Mouse (Mus musculus): ENCODE data around the gene Tarbp2. TPM values are rescaled to one million over a fixed set of nuclear protein-coding genes. Genes with fewer than 3 reads are reported as not detected.

Gene Tarbp2
- 145 and 154 TPM in 2 replicates for polyA plus RNA-seq (2012; rRNA removed)

GRCm38 (mm10) chr15:102517976-102518858 is at the start of gene Tarbp2:
Gene Tarbp2, plus strand, starts transcription at chr15:102518192.

GRCm38 (mm10) chr15:102470183-102470604 is 47.8 kb upstream of the Tarbp2 start, which contains the start of gene Pcbp2:
Gene Pcbp2, plus strand, starts transcription at chr15:102470539.

GRCm38 (mm10) chr15:102503447-102503846 is 14.5 kb upstream of the Tarbp2 start, which contains the start of gene Gm10337:
Gene Gm10337, plus strand, starts transcription at chr15:102503722.

GRCm38 (mm10) chr15:102516728-102517404 is 1.1 kb upstream of the Tarbp2 start, which contains the start of gene Map3k12:
Gene Map3k12, minus strand, starts transcription at chr15:102517064.

GRCm38 (mm10) chr15:102524892-102525485 is 7.0 kb downstream of the Tarbp2 start, which contains the start of gene Npff:
Gene Npff, minus strand, starts transcription at chr15:102524942.

Other genes starting within 250 kb of the Tarbp2 start
- 0.08 and 0.23 TPM in 2 replicates for gene Gm9918, start 247.6 kb upstream of the Tarbp2 start, polyA plus RNA-seq (2012; rRNA removed)
- gene Mfsd5, start 238.7 kb upstream of the Tarbp2 start, polyA plus RNA-seq (2012; rRNA removed), result 41.0 and 41.5 TPM in 2 replicates
- gene Espl1, start 221.9 kb upstream of the Tarbp2 start, polyA plus RNA-seq (2012; rRNA removed), result 6.2 and 6.7 TPM in 2 replicates
- gene Pfdn5, start 192.1 kb upstream of the Tarbp2 start, polyA plus RNA-seq (2012; rRNA removed), result 404 and 434 TPM in 2 replicates
- 96.6 and 99.5 TPM in 2 replicates for gene Myg1, start 186.5 kb upstream of the Tarbp2 start, polyA plus RNA-seq (2012; rRNA removed)
- gene Aaas, start 167.4 kb upstream of the Tarbp2 start, polyA plus RNA-seq (2012; rRNA removed), result 30.4 and 32.7 TPM in 2 replicates
- 0.73 and 5.7 TPM in 2 replicates for gene Sp7, start 151.0 kb upstream of the Tarbp2 start, polyA plus RNA-seq (2012; rRNA removed)
- 12.9 and 13.1 TPM in 2 replicates for gene Sp1, start 112.0 kb upstream of the Tarbp2 start, polyA plus RNA-seq (2012; rRNA removed)
- gene Amhr2, start 72.8 kb upstream of the Tarbp2 start, polyA plus RNA-seq (2012; rRNA removed), result 0.48 and 0.74 TPM in 2 replicates
- gene Prr13, start 59.2 kb upstream of the Tarbp2 start, polyA plus RNA-seq (2012; rRNA removed), result 73.2 and 80.8 TPM in 2 replicates
- gene Pcbp2, start 47.7 kb upstream of the Tarbp2 start, polyA plus RNA-seq (2012; rRNA removed), result 447 and 470 TPM in 2 replicates
- not detected in 2 replicates for gene Gm10337, start 14.5 kb upstream of the Tarbp2 start, polyA plus RNA-seq (2012; rRNA removed)
- gene Map3k12, start 1.1 kb upstream of the Tarbp2 start, polyA plus RNA-seq (2012; rRNA removed), result 89.1 and 91.0 TPM in 2 replicates
- 6.7 and 6.8 TPM in 2 replicates for gene Npff, start 6.8 kb downstream of the Tarbp2 start, polyA plus RNA-seq (2012; rRNA removed)
- gene Gm28047, start 106.9 kb downstream of the Tarbp2 start, polyA plus RNA-seq (2012; rRNA removed), result not detected in 2 replicates
- gene Atf7, start 107.3 kb downstream of the Tarbp2 start, polyA plus RNA-seq (2012; rRNA removed), result 44.1 and 44.5 TPM in 2 replicates
- gene Atp5g2, start 154.2 kb downstream of the Tarbp2 start, polyA plus RNA-seq (2012; rRNA removed), result 441 and 453 TPM in 2 replicates
- 42.1 and 46.6 TPM in 2 replicates for gene Calcoco1, start 204.0 kb downstream of the Tarbp2 start, polyA plus RNA-seq (2012; rRNA removed)